Mouse (Mus musculus) midbrain, embryonic 10.5 days (tissue): ENCODE results near the gene Cetn3. TPM values are rescaled to one million over a fixed set of nuclear protein-coding genes. Genes with fewer than 3 reads are reported as not detected.

Experiments used
- DNase-seq: peaks from one replicate; pipeline ENCODE4 v3.0.0-alpha.2; 2017; ENCODE audit warnings: low spot score
- H3K27ac ChIP-seq: fragments of 300-500 bp; sonication (generic); replicated peaks from 2 replicates; pipeline ENCODE4 v1.5.1; 2016; ENCODE audit warnings: mild to moderate bottlenecking
- H3K27me3 ChIP-seq: fragments of 300-500 bp; sonication (generic); 2 replicates; pipeline ENCODE4 v1.6.1; 2016; ENCODE audit warnings: low read depth, mild to moderate bottlenecking; ENCODE audit not compliant: poor library complexity, severe bottlenecking
- H3K36me3 ChIP-seq: fragments of 300-500 bp; sonication (generic); 2 replicates; pipeline ENCODE4 v1.6.1; 2016; ENCODE audit warnings: mild to moderate bottlenecking, moderate library complexity
- H3K4me1 ChIP-seq: fragments of 300-500 bp; sonication (generic); 2 replicates; pipeline ENCODE4 v1.6.1; 2016
- H3K4me3 ChIP-seq: fragments of 300-500 bp; sonication (generic); 2 replicates; pipeline ENCODE4 v1.5.1; 2016; ENCODE audit warnings: mild to moderate bottlenecking, moderate library complexity
- H3K9me3 ChIP-seq: fragments of 300-500 bp; sonication (generic); replicated peaks from 2 replicates; pipeline ENCODE4 v1.6.1; 2016; ENCODE audit warnings: mild to moderate bottlenecking
- WGBS: fragments of 180-500 bp; shearing (Covaris S2); methylation state at CpG from one replicate; pipeline ENCODE4 v1.1.7; 2016; 5-methylcytosine and 5-hydroxymethylcytosine counted together
- polyA plus RNA-seq: library from polyadenylated mRNA; unstranded; fragments of >200 nt; fragmentation: Nextera tagmentation; extraction: Ambion mirVana; gene quantifications from 2 replicates; pipeline ENCODE4 v1.2.1, GENCODE M21; 2016

The Cetn3 gene
- polyA plus RNA-seq: 249 and 260 TPM in 2 replicates

- WGBS: under 1% methylated on average over 29 of the region's 29 CpGs
- Histone ChIP-seq H3K4me1 (peaks cover 27% of the 10 kb centered on the region), H3K27me3 (no peaks in the 10 kb centered on the region), H3K9me3 (no peaks in the 10 kb centered on the region), H3K27ac (peak within 1 kb of the TSS; percentile 99), H3K36me3 (peaks cover 19% of the 10 kb centered on the region), H3K4me3 (peak within 1 kb of the TSS; percentile 84)
- DNase-seq: peak; percentile 92
Observed at GRCm38 (mm10) chr13:81782971-81783404, at the start of gene Cetn3. Gene Cetn3 (plus strand): TSS chr13:81783077.

GRCm38 (mm10) chr13:81736606-81737005, 46.3 kb upstream of the Cetn3 start:
- Histone ChIP-seq H3K27ac (no peak overlapping the region), H3K4me3 (no peak overlapping the region), H3K9me3 (no peaks in the 10 kb centered on the region), H3K36me3 (no peaks in the 10 kb centered on the region), H3K27me3 (no peaks in the 10 kb centered on the region), H3K4me1 (no peaks in the 10 kb centered on the region)
- no peak for DNase-seq
- 93% methylated on average over 5 of the region's 5 CpGs for WGBS

DNA sequence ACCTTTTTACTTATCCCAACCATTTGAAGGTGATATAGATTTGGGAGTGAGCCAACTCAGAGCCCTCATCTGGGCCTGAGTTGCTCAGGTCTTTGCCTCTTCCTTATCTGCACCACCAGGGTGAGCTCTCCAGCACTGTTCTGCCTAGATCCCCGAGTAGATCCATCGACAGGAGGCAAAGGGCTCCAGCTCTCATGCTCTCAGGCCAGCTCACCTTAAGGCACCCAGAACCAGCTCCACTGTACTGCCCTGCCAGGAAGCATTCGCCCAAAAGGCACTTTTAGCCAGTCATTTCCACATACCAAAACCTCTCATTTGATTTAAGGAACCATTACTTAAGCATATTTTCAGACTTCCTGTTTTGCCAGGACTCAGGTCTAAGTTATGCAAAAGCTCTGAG, 42.0 kb upstream of the Cetn3 start:
- no peaks in the 10 kb centered on the region for H3K36me3 ChIP-seq
- H3K27ac ChIP-seq: no peak overlapping the region
- H3K27me3 ChIP-seq: no peaks in the 10 kb centered on the region
- DNase-seq: no peak
- 0 out of 2 replicates have a peak, but pooled peaks cover 3% of the 10 kb centered on the region for H3K4me1 ChIP-seq
- H3K4me3 ChIP-seq: no peak overlapping the region
- 45% methylated on average over 3 of the region's 3 CpGs for WGBS
- peaks cover under 1% of the 10 kb centered on the region; the same call in 1 of the 2 replicates for H3K9me3 ChIP-seq

DNA sequence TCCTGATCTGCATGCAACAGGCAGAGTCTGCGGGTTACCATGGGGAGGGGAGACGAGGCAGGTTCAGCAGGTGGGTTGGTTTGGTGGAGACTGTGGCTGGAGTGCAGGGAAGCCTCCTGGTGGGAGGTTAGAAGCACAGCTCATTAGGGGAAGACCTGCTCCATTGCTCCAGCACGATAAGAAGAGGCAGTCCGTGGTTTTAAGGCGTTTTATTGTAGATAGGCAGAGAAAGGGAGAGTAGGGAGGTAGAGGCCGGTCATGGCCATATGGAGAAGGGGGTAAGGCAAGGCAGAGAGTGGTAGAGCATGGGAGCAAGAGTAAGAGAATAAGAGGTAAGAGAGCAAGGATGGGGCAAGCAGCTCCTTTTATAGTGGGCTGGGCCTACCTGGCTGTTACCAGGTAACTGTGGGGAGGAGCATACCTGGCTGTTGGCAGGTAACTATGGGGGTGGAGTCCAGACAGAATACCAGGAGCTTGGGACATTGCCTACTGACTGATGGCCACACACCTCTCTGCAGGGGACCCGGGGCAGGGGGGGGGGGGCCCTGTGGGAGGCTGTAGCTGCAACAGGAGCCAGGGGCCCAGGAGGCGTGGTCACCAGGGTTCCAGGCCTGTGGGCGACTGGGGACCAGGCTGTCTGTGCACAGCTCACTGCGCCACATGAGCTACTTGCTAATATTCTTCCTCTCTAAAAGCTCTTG, 39.3 kb upstream of the Cetn3 start:
- DNase-seq: no peak
- H3K4me1 ChIP-seq: 0 out of 2 replicates have a peak, but pooled peaks cover 3% of the 10 kb centered on the region
- WGBS: 41% methylated on average over 10 of the region's 10 CpGs

DNA sequence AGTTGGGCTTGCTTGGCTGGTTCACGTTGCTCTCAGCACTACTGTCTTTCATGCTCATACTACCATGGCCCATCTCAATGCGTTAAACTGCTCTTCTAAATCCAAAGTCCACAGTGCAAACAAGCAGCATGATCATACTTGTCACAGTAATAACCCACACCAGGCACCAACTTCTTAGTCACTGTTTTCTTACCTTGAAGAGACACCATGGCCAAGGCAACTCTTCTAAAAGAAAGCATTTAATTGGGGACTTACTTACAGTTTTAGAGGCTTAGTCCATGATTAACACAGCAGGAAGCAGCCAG, 38.8 kb upstream of the Cetn3 start:
- Histone ChIP-seq H3K36me3 (no peaks in the 10 kb centered on the region), H3K27me3 (no peaks in the 10 kb centered on the region), H3K9me3 (peaks cover 11% of the 10 kb centered on the region), H3K27ac (no peak overlapping the region), H3K4me1 (0 out of 2 replicates have a peak, but pooled peaks cover 3% of the 10 kb centered on the region), H3K4me3 (no peak overlapping the region)
- no peak for DNase-seq
- WGBS: 30% methylated on average over 2 of the region's 2 CpGs

More for the DNA sequence above, 39.3 kb upstream of the Cetn3 start:
- no peaks in the 10 kb centered on the region for H3K36me3 ChIP-seq
- peaks cover 11% of the 10 kb centered on the region for H3K9me3 ChIP-seq
- no peak overlapping the region for H3K4me3 ChIP-seq
- H3K27ac ChIP-seq: no peak overlapping the region
- no peaks in the 10 kb centered on the region for H3K27me3 ChIP-seq

DNA sequence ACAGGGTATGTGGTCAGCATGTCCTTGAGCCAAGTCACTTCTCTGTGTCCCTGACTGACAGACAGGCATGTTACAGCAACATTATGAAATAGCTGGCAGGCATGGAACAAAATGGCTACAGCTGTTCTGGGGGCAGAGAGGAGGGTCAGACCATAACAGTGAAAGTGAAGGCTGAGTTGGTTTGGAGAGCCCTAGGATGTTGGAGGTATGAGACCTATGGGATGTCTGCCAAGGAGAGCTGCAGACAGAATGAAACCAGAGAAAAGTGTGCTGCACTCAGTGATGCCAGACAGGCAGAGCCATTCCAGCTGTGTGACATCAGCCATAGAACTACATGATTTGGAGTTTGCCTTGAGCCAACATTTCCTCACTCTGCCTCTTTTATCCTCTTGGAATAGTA, 28.0 kb upstream of the Cetn3 start:
- Histone ChIP-seq H3K4me1 (no peaks in the 10 kb centered on the region), H3K36me3 (no peaks in the 10 kb centered on the region), H3K9me3 (no peaks in the 10 kb centered on the region), H3K27me3 (no peaks in the 10 kb centered on the region), H3K4me3 (no peak overlapping the region), H3K27ac (no peak overlapping the region)
- DNase-seq: no peak

GRCm38 (mm10) chr13:81755324-81755723, 27.6 kb upstream of the Cetn3 start:
- H3K4me1 ChIP-seq: no peaks in the 10 kb centered on the region
- no peaks in the 10 kb centered on the region for H3K36me3 ChIP-seq
- WGBS: 84% methylated on average over 1 of the region's 1 CpGs
- no peaks in the 10 kb centered on the region for H3K9me3 ChIP-seq
- H3K4me3 ChIP-seq: no peak overlapping the region
- no peak overlapping the region for H3K27ac ChIP-seq
- no peak for DNase-seq
- no peaks in the 10 kb centered on the region for H3K27me3 ChIP-seq

- no peak overlapping the region for H3K27ac ChIP-seq
- H3K36me3 ChIP-seq: no peaks in the 10 kb centered on the region
- no peak overlapping the region for H3K4me3 ChIP-seq
- DNase-seq: no peak
- H3K9me3 ChIP-seq: no peaks in the 10 kb centered on the region
- 92% methylated on average over 5 of the region's 5 CpGs for WGBS
- no peaks in the 10 kb centered on the region for H3K27me3 ChIP-seq
- no peaks in the 10 kb centered on the region for H3K4me1 ChIP-seq
Observed at GRCm38 (mm10) chr13:81757058-81757660, 25.7 kb upstream of the Cetn3 start.

- 37% methylated on average over 3 of the region's 3 CpGs for WGBS
- Histone ChIP-seq H3K4me1 (no peaks in the 10 kb centered on the region), H3K9me3 (no peaks in the 10 kb centered on the region), H3K36me3 (no peaks in the 10 kb centered on the region), H3K27ac (no peak overlapping the region), H3K4me3 (no peak overlapping the region), H3K27me3 (no peaks in the 10 kb centered on the region)
- DNase-seq: peak; percentile 46
Observed at GRCm38 (mm10) chr13:81760379-81760778, 22.5 kb upstream of the Cetn3 start.

DNA sequence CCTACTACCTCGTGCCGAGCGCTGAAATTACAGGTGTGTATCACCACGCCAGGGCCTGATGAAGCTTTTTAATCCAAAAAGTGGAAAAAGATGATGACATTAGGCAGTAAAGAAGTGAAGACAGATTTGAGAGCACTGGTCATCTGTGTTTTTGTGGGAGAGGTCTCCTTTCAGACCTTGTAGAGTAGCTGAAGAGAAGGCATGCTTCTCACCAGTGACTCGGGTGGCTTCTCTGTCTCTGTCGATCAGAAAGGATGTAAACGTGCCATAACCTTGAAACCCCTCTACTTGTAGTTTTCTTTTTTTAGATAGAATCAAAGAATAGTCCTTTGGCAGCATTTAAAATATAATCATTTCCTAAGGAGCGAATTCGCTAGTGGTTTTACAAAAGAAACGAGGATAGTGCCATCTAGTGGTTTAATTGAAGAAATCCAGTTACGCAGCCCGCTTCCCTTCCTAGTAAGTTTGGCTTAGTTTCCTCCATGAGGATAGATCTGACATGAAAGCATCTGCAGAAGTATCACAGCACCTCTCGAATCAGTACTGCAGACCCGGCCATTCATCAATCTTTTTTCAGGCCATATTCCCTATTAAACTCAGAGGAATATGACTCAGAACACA, 21.2 kb upstream of the Cetn3 start:
- H3K36me3 ChIP-seq: no peaks in the 10 kb centered on the region

DNA sequence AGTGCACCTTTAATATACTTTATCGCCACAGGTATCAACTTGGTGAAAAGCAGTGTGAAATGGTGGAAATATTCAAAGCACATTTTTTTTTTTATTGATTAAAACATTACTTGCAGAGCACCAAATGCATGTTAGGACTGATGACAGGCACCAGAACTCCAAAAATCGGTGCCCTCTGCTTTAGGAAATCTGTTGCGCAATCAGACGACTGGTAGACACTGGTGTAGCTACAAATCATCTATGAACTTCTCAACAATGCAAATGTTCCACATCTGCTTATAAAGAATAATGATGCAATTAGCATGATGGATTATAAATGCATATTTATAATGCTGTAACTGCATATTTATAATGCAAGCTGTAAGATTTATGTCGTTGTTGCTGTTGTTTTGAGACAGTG, 18.7 kb upstream of the Cetn3 start:
- no peak for DNase-seq
- WGBS: 91% methylated on average over 5 of the region's 5 CpGs
- Histone ChIP-seq H3K4me3 (no peak overlapping the region), H3K27me3 (no peaks in the 10 kb centered on the region), H3K4me1 (no peaks in the 10 kb centered on the region), H3K9me3 (no peaks in the 10 kb centered on the region), H3K36me3 (no peaks in the 10 kb centered on the region), H3K27ac (no peak overlapping the region)

More for the DNA sequence above, 21.2 kb upstream of the Cetn3 start:
- Histone ChIP-seq H3K27ac (no peak overlapping the region), H3K27me3 (no peaks in the 10 kb centered on the region), H3K9me3 (no peaks in the 10 kb centered on the region), H3K4me1 (no peaks in the 10 kb centered on the region), H3K4me3 (no peak overlapping the region)
- peak; percentile 39 for DNase-seq
- WGBS: 33% methylated on average over 14 of the region's 14 CpGs

DNA sequence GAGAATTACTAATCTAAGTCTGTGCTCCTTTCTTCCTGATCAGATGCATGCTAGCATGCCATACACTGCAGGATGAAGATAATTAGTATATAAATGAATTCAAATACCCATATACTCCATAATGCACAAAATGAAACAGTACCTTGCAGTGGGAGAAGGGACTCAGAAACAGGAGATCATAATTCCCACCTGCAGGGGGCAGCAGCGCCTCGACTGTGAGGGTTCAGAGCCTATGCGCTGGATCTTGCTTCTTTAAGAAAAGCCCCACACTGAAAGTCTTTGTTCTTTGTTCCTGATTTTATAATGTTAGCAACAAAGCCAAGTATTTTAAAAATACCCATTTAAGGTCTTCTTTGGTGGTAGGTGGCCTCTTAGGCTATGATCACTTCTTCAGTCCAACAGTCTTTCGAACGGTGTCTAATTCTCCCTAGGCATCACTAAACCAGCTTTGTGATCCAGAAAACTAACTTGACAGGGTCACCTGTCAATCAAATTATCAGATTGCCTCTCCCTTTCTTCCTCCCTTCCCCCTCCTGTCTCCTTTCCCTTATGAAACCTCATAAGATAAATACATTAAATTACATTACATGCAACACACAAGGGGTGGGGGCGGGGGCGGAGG, 15.7 kb upstream of the Cetn3 start:
- H3K4me1 ChIP-seq: no peaks in the 10 kb centered on the region
- no peaks in the 10 kb centered on the region for H3K9me3 ChIP-seq
- 82% methylated on average over 7 of the region's 7 CpGs for WGBS
- H3K4me3 ChIP-seq: no peak overlapping the region
- peak; percentile 27 for DNase-seq
- H3K36me3 ChIP-seq: no peaks in the 10 kb centered on the region
- H3K27ac ChIP-seq: no peak overlapping the region
- no peaks in the 10 kb centered on the region for H3K27me3 ChIP-seq

DNA sequence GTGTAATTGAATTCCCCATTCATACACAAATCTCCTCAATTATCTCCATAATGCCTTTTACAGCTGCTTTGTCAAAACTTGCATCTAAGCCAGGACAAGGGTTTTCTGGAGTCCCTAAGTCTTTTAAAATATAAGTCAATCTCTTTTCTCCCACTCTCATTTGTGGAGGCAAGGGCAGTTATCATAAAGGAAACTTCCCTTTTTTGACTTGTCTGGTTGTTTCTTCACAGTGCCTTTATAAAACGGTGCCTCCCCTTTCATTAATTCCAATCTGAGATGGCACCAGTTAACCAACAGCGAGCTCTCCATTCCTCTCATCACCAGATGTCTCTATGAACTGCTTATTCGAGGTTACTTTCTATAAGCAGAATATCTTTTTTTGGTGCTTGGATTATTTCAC, 6.7 kb upstream of the Cetn3 start:
- no peaks in the 10 kb centered on the region for H3K27me3 ChIP-seq
- no peak overlapping the region for H3K27ac ChIP-seq
- DNase-seq: no peak
- no peaks in the 10 kb centered on the region for H3K9me3 ChIP-seq
- no peaks in the 10 kb centered on the region for H3K4me1 ChIP-seq
- 87% methylated on average over 3 of the region's 3 CpGs for WGBS
- no peak overlapping the region for H3K4me3 ChIP-seq
- H3K36me3 ChIP-seq: no peaks in the 10 kb centered on the region
